Mouse (Mus musculus): ENCODE data around the gene Ankrd13a.

Ankrd13a gene

DNA sequence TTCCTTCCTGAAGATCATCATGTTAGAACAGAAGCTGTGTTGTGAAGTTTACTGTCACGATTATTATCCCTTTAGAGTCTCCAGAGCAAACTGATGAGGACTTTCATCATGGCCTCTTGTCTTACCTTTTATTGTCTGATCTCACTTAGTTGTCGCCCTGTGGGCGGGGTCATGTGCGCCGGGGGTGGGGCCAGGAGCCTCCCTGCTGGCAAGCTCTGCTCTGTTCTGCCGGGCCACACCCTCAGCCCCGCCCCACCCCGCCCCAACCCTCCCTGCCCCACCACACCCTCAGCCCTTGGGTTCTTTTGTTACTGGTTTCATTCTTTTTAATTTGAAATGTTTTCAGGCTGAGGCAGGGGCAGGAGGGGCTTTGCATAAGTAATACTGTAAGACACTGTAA, 26.6 kb downstream of the Ankrd13a start:
- no peak for DNase-seq

DNA sequence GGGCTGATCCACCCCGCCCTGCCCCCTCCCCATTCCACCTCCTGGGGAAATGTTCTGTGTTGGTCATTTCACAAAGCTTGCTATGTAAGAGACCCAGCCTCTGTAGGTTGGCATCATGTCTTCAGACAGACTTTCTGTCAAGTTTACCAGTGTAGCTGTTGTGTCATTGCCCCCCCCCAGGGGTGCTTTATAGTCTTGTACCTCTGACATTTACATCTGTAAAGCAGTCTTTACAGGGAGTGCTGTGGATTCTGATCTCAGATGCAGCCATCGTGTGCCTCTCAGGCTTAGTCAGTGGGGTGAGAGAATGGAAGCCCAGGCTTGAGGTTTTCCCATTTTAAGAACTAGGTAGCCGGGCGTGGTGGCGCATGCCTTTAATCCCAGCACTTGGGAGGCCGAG, 27.4 kb downstream of the Ankrd13a start:
- DNase-seq = no peak

DNA sequence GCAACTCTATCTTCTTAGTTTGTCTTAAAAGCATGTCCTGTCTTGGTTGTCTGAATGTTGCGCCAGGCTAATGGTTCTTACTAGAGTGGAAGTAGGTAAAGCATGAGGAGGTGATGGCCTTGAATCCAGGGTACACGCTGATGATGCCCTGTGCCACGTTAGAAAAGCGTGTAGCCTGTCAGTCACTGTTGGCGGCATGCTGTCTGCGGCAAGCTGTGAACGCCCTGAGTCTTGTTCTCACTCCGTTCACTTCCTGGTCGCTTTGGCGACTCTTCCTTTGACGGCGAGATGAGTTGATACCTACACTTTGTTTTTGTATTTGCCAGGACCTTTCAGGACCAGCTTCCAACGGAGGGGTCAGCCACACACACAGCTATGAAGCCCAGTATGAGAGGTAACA, 28.8 kb downstream of the Ankrd13a start:
- no peak for DNase-seq

DNA sequence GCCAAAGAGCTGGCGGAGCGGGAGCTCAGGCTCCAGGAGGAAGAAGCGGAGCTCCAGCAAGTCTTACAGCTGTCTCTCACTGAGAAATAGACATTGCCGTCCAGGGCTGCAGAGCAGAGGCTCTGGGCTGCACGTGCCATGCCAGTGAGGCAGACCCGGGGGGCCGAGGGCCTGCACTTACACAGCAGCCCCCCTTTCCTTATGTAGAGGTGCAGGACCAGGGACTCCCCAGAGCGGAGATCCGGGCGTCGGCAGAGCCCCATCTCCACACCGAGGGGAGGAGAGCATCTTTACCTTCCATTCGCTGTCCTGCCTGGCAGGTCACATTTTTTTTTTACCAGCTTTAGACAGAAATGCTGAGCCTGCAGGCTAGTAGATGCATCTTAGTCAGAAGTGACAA, 29.9 kb downstream of the Ankrd13a start:
- no peak for DNase-seq

DNA sequence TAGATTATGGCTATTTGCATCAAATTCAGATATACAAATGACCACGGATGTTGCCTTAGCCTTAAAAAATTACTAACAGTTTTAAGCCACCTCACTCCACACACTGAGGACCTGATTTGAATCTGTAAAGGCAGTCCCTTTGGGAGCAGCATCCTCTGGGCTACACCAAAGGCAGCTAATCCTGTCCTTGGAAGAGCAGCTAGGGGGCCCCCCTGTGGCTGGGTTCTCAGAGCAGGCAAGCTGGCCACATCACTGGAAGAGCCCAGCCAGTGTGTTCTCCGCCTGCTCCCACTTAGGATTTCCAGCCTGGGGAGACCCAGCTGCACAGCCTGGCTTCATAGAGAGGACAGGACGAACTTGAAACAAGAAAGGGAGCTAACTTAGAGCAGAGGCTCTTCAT, 30.5 kb downstream of the Ankrd13a start:
- DNase-seq = peak; percentile 62 to 69

DNA sequence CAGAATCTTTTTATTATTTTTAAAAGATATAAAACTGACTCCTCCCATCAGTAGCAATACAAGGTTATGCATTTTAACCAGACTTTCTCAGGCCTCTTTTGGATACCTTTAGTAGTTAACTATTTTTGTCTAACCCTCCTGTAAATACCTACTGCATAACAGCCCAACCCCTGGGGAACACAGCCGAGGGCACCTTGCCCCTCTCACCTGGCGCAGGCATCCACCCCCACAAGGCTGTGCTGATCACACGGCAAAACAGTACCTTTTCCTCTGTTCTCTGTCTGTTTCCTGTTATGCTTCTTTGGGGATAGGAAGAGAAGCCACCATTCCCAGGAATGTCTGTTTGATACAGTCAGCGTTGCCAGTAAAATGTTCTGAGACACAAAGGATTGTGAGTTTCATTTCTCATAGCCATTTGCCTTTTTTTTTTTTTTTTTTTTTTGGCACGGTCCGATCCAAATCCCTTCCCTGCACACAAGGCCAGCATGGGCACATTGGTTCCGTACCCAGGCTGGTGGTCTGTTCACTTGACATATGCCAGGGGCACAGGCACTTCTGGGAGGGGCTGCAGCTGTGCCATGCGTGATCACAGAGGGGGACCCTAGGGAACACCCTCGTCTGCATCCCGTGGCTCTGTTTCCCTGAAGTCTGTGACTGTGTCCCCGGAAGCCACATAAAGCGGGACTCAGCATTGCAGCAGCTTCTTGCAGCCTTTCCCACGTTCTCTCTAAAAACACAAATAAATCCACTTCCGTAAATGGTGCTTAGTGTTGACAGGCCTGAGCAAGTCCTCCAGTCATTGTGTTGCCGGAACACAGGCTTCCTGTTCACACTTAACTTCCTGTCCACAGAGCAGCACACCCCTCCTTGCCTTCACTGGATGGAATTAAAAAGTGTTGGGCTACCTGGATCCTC, 31.2 kb downstream of the Ankrd13a start:
- DNase-seq = peak; percentile 26 to 57

DNA sequence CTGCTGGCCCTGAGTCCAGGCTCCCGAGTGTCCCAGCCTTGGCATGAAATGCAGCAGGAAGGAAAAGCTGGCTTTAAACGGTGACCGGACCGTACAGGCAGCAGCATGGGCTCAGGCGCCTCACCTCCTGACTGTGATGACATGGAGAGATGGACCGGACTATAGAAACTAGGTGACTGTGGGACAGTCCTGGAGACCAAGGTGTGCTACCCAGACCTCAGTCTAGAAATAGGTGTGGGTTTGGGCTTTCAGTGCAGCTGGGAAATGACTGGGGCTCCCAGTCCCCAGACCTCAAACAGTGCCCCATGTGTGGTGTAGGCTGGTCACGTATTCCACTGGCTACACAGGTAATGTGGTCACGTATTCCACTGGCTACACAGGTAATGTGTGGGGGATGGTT, 32.2 kb downstream of the Ankrd13a start:
- DNase-seq = peak in 1 of 2 experiments; percentile 46

DNA sequence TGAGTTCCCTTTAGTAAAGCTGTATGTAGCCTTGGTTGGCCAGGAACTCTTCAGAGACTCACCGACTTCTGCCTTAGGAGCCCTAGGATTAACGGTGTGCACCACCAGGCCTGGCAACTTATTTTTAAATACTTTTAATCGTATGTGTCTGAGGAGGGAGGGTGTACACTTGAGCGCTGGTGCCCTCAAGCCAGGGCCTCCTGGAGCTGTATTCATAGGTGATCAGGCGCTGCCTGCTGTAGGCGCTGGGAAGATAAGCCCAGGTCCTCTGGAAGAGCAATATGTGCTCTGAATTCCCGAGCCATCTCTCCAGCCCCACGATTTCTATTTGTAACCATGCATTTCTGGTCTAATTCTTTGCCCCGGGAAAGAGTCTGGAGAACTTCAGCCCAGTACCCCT, 32.6 kb downstream of the Ankrd13a start:
- DNase-seq = no peak

DNA sequence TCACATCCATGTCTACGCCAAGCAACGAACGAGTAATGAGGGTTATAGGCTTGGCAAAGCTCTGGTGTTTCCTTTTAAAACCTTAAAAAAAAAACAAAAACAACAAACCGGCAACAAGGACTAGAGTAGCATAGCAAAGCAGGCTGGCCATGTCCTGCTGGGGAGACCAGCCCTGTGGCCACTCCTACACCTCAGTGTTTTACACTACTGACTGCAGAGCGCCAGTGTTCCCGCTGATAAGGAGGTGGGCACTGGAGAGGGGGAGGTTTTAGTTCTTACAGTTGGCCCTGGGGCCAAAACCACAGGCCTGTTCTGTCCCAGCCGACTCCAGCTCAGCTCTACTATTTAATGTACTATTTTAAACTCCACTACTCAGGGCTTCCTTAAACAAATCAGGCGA, 33.0 kb downstream of the Ankrd13a start:
- no peak for DNase-seq

DNA sequence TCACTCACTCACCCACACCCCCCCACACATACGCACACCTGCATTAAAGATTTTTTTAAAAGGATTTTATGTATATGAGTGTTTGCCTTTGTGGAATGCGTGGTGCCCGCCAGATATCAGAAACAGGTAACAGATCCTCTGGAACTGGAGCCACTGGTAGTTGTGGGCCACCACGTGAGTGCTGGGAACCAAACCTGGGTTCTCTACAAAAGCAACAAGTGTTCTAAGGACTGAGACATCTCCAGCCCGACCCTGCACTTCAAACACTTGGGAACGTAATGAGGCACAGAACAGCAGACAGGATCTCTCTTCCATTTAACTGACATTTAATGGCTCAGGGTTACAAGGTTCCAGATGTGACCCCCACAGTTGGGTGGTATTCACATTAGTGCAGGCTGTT, 33.4 kb downstream of the Ankrd13a start:
- no peak for DNase-seq

DNA sequence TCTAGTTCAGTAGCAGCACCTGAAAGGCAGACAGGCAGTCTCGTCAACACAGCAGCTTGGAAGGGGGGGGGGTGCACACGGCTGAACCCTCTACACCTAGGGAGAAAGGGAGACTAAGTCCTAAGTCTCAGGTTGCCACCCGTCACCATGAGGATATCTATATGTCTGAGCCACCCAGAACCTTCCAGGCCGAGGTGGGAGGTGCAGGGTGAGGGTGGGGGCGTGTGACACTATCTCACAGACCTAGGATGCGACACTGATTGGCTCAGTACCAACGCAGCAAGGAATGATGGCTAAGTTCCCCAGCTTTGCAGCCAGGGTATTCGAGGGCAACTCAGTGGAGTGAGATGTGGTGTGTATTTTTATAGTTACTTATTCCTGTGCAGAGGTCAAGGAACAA, 33.9 kb downstream of the Ankrd13a start:
- DNase-seq = no peak

DNA sequence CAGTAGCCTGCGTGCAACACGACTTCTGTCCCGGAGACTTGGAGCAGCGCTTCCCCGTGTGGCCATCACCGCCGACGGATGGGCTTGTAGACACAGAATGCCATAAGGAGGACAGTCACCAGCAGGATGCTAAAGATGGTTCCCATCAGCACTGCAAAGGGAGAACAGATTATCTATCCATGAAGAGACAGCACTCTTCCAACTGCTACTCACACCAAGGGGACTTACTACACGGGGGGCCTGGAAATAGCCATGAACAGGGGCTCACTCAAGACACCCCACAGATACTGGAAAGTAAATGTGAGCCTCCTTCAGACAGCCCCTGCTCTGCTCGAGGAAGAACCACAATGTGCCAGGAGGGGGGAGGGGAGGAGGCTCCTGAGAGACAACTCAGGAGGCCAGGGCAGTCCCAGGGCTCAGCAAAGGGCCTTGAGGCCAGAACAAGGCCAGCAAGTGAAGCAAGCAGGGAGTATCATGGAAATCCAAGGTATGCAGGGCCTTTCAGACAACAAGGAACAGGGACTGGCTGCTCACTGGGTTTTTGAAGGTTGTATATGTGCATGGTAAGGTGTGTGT, 34.8 kb downstream of the Ankrd13a start:
- DNase-seq = no peak

DNA sequence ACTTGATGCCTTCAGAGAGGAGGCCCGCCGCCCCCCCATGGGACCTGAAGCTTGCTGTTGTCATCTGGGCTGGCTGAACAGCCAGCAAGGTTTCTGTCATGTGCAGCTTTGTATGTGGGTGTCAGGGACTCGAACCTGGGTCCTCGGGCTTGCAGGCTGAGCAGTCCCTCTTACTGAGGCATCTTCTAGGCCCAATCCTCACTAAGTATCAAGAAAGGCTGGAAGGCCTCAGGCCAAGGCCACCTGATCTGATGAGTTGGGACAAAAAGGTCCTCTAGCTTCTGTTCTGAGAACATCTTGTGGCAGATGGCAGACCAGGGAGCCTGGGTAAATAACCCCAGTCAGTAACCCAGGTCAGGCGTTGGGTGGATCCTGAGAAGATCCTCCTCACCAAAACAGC, 35.3 kb downstream of the Ankrd13a start:
- no peak for DNase-seq

DNA sequence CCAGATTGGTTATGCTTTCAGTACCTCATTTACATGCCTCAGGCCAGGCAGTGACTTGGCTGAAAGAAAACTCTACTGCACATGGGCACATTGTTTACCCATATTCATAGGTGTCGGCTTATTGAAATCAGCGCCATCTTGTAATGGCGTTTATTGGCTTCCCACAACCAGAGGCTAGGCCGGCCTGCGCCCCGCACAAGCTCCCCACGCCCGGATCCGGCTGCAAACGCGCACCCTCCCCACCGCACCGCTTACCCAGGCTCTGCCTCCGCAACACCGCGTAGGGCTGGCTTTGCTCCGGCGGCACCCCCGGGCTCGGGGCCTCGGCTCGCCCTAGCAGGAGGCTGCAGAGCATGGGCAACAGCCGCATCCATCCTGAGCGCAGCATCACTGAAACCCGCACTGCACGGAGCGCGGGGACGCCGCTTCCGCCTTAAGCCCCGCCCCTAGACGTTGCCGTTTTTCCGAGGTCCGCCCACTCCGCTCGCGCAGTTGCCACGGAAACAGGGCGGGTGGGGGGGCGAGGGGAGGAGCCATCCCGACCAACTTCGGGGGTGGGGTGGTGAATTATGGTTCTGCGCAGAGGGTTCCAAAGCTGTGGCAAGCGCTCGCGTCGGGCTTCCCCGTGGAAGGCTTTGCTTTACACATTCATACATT, 39.2 kb downstream of the Ankrd13a start:
- peak; percentile 88 to 91 for DNase-seq

DNA sequence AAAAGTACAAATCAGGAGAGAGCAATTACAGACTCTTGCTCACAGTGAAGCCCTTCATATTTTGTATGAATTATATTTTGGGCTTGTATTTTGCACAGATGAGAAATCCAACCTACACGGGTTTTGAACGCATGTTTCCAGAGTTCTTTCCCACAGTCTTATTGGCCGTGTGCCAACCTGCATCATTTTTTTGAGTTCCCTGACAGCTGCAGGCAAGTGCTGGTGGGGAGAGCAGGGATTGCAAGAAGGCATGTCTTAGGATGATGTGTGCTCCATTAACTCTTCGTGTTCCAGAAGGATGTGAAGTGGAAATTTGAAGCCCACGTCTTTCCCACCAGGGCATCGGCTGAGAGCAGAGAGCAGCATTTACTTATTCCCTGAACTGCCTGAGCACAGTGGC, 42.1 kb downstream of the Ankrd13a start:
- no peak for DNase-seq

DNA sequence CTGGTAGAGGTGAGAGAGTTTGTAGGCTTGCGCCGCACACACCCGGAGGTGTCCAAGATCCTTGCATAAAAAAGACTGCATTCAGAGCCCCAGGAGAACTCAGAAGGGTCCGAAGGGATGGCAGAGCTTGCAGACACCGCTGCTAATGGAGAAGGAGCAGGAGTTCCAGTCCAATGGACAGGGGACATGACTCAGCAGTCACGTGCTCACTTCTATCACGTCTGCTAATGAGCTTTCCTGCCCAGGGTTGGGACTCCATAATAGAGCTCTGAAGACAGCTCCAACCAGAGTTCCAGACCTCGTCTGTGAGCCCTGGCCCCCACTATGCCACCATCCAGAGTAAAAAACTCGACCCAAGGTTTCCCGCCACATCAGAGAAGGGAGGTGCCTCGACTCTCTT, 43.6 kb downstream of the Ankrd13a start:
- peak; percentile 47 to 61 for DNase-seq

DNA sequence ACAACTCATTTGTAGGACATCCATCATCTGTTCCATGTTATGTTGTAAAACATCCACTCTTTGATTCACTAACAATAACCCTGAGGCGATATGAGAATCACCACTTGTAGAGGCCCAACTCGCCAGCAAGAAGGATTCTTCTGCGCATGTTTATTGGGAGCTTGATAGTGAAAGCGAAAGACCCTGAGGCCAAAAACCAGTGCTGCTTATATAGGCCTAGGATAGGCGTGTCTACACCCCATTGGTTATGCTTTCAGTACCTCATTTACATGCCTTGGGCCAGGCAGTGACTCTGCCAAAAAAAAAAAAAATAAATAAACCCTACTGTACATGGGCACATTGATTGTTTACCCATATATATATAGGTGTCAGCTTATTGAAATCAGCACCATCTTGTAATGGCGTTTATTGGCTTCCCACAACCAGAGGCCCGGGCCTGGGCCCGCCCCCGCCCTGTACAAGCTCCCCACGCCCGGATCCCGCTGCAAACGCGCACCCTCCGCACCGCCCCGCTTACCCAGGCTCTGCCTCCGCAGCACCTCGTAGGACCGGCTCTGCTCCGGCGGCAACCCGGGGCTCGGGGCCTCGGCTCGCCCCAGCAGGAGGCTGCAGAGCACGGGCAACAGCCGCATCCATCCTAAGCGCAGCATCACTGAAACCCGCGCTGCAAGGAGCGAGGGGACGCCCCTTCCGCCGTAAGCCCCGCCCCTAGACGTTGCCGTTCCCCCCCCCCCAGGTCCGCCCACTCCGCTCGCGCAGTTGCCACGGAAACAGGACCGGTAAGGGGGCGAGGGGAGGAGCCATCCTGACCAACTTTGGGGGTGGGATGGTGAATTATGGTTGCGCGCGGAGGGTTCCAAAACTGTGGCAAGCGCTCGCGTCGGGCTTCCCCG, 48.6 kb downstream of the Ankrd13a start, which contains the start of gene 1500011B03Rik:
Gene 1500011B03Rik, minus strand, starts transcription at position 673 of the 893 bp plus-strand sequence.
- peak; percentile 79 to 85 for DNase-seq

DNA sequence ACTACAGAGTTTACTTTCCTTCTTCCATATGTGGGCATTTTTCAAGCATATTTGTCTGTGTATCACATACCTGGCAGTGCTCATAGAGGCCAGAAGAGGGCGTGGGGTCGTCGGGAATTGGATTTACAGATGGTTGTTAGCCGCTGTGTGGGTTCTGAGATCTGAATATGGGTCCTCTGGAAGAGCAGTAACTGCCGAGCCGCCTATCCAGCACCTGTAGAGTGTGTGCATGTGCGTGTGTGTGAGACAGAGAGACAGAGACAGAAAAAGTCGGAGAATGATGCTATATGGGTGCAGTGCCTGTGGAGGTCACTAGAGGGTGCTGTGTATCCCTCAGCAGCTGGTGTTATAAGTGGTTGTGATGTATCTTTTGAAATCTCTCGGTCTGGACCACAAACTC, 49.7 kb downstream of the Ankrd13a start:
- peak; percentile 56 to 65 for DNase-seq

DNA sequence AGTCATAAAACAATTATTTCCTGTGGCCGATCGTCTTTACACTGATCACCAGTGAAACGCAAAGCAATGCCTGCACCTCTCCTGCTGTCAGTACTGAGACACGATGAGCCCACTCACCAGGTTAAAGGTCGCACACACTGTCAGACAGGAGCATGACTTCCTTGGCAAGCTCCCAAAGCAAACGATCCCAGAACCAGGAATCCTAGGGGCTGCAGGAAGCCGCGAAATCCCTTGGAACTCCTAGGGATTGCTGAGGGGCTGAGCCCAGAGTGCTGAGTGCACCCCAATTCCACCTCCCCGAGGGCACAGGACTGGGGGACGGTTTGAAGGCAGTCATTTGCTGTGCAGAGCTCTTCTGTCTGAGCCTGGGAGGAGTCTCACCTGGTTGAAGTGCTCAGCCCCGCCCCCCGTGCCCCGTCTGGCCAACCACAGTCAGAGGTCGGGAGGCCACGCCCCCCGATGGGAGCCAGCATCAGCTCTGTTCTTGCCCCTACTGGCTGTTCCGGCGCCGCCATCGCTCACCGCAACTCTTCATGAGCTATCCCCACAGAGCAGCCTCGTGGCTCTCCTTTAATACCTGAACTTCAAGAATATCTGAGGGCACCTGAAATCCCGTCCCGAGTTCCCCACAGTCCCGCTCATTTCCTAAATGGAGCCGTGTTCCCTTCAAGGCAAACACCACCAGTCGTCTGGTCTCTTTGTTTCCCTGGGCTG, 51.7 kb downstream of the Ankrd13a start:
- peak; percentile 91 to 95 for DNase-seq

DNA sequence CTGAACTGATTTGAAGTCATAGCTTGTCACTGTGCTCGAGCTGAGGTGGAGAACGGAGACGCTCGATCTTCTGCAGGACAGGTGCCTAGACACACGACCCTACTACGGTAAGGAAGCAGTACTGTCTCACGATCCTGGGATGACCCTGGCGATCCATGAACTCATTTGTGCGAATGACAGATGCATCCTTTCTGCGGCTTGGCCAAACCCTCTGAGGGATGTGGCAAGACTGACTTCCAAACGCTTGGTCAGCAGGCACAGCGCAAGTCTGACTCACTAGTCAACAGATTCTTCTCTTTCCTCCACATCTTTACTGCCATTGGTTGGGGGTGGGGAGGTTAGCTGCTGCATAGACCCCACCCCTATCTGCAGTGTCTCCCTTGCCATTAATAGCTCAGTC, 53.0 kb downstream of the Ankrd13a start:
- no peak for DNase-seq

DNA sequence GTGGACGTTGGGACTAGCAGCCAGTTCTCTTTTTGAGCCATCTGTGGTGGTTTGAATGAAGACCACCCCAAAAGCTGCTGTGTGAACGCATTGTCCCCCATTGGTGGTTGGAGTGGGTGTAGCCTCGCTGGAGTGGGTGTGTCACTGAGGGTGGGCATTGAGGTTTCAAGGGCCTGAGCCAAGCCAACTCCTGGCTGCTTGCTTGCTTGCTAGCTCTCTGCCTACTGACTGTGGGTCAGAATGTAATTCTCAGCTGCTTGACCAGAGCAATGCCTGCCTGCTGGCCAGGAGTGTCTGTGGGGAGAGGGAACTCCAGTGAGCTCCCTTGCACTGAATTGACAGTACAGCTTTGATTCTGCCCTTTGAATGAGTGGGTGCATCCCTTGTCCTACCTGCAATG, 55.3 kb downstream of the Ankrd13a start:
- DNase-seq = no peak

DNA sequence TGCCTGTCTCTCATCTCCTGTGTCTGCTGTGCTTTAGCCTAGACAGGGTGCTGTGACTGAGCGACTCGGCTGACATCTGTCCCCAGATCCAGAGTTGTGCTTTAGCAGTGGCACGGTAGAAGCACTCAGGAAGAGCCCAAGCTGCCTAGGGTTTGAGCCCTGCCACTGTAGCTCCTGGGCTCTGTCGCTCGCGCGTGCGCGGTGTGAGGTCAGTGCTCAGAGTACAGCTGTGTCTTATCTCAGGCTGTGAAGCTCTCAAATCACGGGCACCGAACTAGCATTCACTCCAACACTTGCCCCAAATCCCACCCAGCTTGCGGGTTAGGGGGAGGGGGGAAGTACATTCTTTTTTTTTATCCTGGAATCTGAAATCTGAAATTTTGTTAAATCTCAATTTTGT, 62.4 kb downstream of the Ankrd13a start:
- no peak for DNase-seq
